Mouse (Mus musculus): Measurements from ENCODE around the gene Cyp4f39.

- no peak for TF ChIP-seq POLR2A (IDR thresholded peaks at IDR 0.05; ENCODE audit: control insufficient read depth in 1 of 2, insufficient read depth in 1 of 2, low read depth in 1 of 2, low read length in 2 of 2, poor library complexity in 1 of 2)
- TF ChIP-seq CHD1 (IDR thresholded peaks at IDR 0.05; ENCODE audit: low read depth, low read length) = no peak
Observed at GRCm38 (mm10) chr17:32454997-32455396, 2.5 kb downstream of the Cyp4f39 start.

Data from MEL (cell line).